Mouse (Mus musculus): ENCODE data around the gene Hagh. TPM values are rescaled to one million over a fixed set of nuclear protein-coding genes. Genes with fewer than 3 reads are reported as not detected.
A peak's percentile ranks its signal among the peaks of the same experiment; 100 is the strongest.

Gene Hagh
- 100 to 1,000 TPM; 121 to 133 (median 126) TPM for total RNA-seq (2022)

GRCm38 (mm10) chr17:24839842-24840241 lies at the start of gene Hagh:
Gene Hagh, plus strand, starts transcription at chr17:24840143.
- DNase-seq (ENCODE audit: low spot score in 2 of 2): no peak

GRCm38 (mm10) chr17:24792190-24792589 lies 47.8 kb upstream of the Hagh start:
- DNase-seq (ENCODE audit: low spot score in 2 of 2): no peak

GRCm38 (mm10) chr17:24794791-24795190 lies 45.2 kb upstream of the Hagh start:
- no peak for DNase-seq (ENCODE audit: low spot score in 2 of 2)

- no peak for DNase-seq (ENCODE audit: low spot score in 2 of 2)
Observed at GRCm38 (mm10) chr17:24796969-24797368, 43.0 kb upstream of the Hagh start.

GRCm38 (mm10) chr17:24798229-24798628 lies 41.7 kb upstream of the Hagh start:
- no peak for DNase-seq (ENCODE audit: low spot score in 2 of 2)

GRCm38 (mm10) chr17:24799476-24799875 lies 40.5 kb upstream of the Hagh start:
- no peak for DNase-seq (ENCODE audit: low spot score in 2 of 2)

- DNase-seq (ENCODE audit: low spot score in 2 of 2): no peak
Observed at GRCm38 (mm10) chr17:24800524-24800923, 39.4 kb upstream of the Hagh start.

- DNase-seq (ENCODE audit: low spot score in 2 of 2): peak in 1 of 2 experiments; percentile 2
Observed at GRCm38 (mm10) chr17:24803952-24804951, 35.7 kb upstream of the Hagh start, which contains the start of gene Meiob. Gene Meiob, plus strand, starts transcription at chr17:24804289.

GRCm38 (mm10) chr17:24811211-24811610 lies 28.7 kb upstream of the Hagh start:
- no peak for DNase-seq (ENCODE audit: low spot score in 2 of 2)

- no peak for DNase-seq (ENCODE audit: low spot score in 2 of 2)
Observed at GRCm38 (mm10) chr17:24812215-24812614, 27.7 kb upstream of the Hagh start.

GRCm38 (mm10) chr17:24815256-24815655 lies 24.7 kb upstream of the Hagh start:
- no peak for DNase-seq (ENCODE audit: low spot score in 2 of 2)

GRCm38 (mm10) chr17:24817503-24817902 lies 22.4 kb upstream of the Hagh start:
- DNase-seq (ENCODE audit: low spot score in 2 of 2): no peak

GRCm38 (mm10) chr17:24818172-24818571 lies 21.8 kb upstream of the Hagh start:
- no peak for DNase-seq (ENCODE audit: low spot score in 2 of 2)

- DNase-seq (ENCODE audit: low spot score in 2 of 2): no peak
Observed at GRCm38 (mm10) chr17:24819469-24819868, 20.5 kb upstream of the Hagh start.

GRCm38 (mm10) chr17:24821351-24822280 lies 18.3 kb upstream of the Hagh start:
- no peak for DNase-seq (ENCODE audit: low spot score in 2 of 2)

GRCm38 (mm10) chr17:24840341-24840740 lies 398 bp downstream of the Hagh start:
- DNase-seq (ENCODE audit: low spot score in 2 of 2): no peak

- no peak for DNase-seq (ENCODE audit: low spot score in 2 of 2)
Observed at GRCm38 (mm10) chr17:24841133-24841532, 1.2 kb downstream of the Hagh start.

GRCm38 (mm10) chr17:24842631-24843030 lies 2.7 kb downstream of the Hagh start:
- DNase-seq (ENCODE audit: low spot score in 2 of 2): no peak

GRCm38 (mm10) chr17:24844525-24844924 lies 4.6 kb downstream of the Hagh start:
- DNase-seq (ENCODE audit: low spot score in 2 of 2): no peak

GRCm38 (mm10) chr17:24847386-24847785 lies 7.4 kb downstream of the Hagh start:
- no peak for DNase-seq (ENCODE audit: low spot score in 2 of 2)

- DNase-seq (ENCODE audit: low spot score in 2 of 2): no peak
Observed at GRCm38 (mm10) chr17:24848600-24849031, 8.7 kb downstream of the Hagh start.

- no peak for DNase-seq (ENCODE audit: low spot score in 2 of 2)
Observed at GRCm38 (mm10) chr17:24849733-24850064, 9.8 kb downstream of the Hagh start.
